Mouse (Mus musculus): Measurements from ENCODE around the gene Trpc1.

DNA sequence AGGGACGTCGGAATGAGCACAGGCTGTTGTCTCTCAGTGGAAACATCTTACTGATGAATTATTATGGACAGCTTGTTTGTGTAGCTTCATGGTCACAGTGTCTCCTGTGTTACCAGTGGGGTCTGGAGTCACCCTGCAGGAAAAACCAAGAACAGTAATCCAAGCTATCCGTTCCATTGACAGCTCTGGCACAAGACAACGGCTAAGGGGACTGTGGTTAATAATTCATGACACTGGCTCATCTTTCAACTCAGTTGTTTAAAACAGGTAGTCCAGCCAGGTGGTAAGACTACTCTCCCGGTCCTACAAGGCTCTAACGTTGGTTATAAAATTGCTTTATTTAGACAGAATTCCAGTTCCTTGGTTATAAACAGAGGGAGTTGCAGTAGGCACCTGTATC is 53.6 kb downstream of the Trpc1 start:
- TF ChIP-seq GATA1 (IDR thresholded peaks at IDR 0.05; ENCODE audit: low read length) = no peak
- TF ChIP-seq TAL1 (IDR thresholded peaks at IDR 0.05; ENCODE audit: low read length) = no peak
